Comparison of ENCODE assay signal across 8 mouse cellular contexts in the genomic region with DNA sequence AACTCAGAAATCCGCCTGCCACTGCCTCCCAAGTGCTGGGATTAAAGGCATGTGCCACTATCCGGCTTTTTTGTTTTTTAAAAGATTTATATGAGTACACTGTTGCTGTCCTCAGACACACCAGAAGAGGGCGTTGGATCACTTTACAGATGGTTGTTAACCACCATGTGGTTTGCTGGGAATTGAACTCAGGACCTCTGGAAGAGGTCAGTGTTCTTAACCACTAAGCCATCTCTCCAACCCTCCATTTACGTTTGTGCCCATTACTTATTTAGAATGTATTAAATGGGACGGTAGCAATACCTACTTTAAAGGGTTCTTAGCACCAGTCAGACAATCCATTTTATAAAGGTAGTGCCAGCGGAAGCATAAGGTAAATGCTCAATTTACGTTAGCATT. TPM values are rescaled to one million over a fixed set of nuclear protein-coding genes. Genes with fewer than 3 reads are reported as not detected.
DNase-seq lines count a peak whose midpoint lies in the region; ATAC-seq and TF ChIP-seq lines count a peak whose summit lies in the region.

No protein-coding gene starts in this region.

- H3K4me3 ChIP-seq in heart, embryonic 10.5 days: peak overlapping the region; percentile 73
- peak overlapping the region; percentile 98 for H3K4me3 ChIP-seq in C2C12 (ENCODE audit: insufficient read depth, poor library complexity, severe bottlenecking)
- peak overlapping the region; percentile 82 for H3K4me3 ChIP-seq in hindbrain, embryonic 16.5 days (ENCODE audit: low read length)
- peak overlapping the region; percentile 69 for H3K4me3 ChIP-seq in midbrain, embryonic 11.5 days (ENCODE audit: low read depth, low read length)

- H3ac ChIP-seq in C2C12 (ENCODE audit: control insufficient read depth, insufficient read length, low read depth): no peak overlapping the region

- no peak for DNase-seq in heart, embryonic 10.5 days (ENCODE audit: low spot score)
- DNase-seq in heart, postnatal 4 days: no peak
- DNase-seq in cerebellum, postnatal 14 days: peak; percentile 14 to 32
- peak; percentile 90 for DNase-seq in midbrain, embryonic 11.5 days (ENCODE audit: low spot score, missing footprints)
- DNase-seq in gastrocnemius, adult 18-20 months (ENCODE audit: low spot score): no peak
- DNase-seq in right cerebral cortex, adult 18-20 months: no peak

- peaks cover 37% of the 10 kb centered on the region for H3K79me3 ChIP-seq in C2C12 (ENCODE audit: low read depth)

- peak; percentile 1; the same call in 1 of the 2 replicates for ATAC-seq in hindbrain, embryonic 16.5 days
- no peak for ATAC-seq in midbrain, embryonic 11.5 days (ENCODE audit: low FRiP score)

- H3K27ac ChIP-seq in heart, embryonic 10.5 days: peak overlapping the region; percentile 83
- H3K27ac ChIP-seq in hindbrain, embryonic 16.5 days (ENCODE audit: low read depth, low read length): peak overlapping the region; percentile 82; the same call in 1 of the 2 replicates
- H3K27ac ChIP-seq in midbrain, embryonic 11.5 days (ENCODE audit: low read depth, low read length): no peak overlapping the region

- WGBS in heart, embryonic 10.5 days: 16% methylated on average over 7 of the region's 7 CpGs
- 22% methylated on average over 7 of the region's 7 CpGs for WGBS in hindbrain, embryonic 16.5 days
- 20% methylated on average over 7 of the region's 7 CpGs for WGBS in midbrain, embryonic 11.5 days

- TF ChIP-seq CTCF in C2C12 (IDR thresholded peaks at IDR 0.05; ENCODE audit: control insufficient read depth, insufficient read depth, insufficient read length): no peak

- H3K9me3 ChIP-seq in heart, embryonic 10.5 days: no peaks in the 10 kb centered on the region
- H3K9me3 ChIP-seq in hindbrain, embryonic 16.5 days (ENCODE audit: control insufficient read depth, low read length): no peaks in the 10 kb centered on the region
- no peaks in the 10 kb centered on the region for H3K9me3 ChIP-seq in midbrain, embryonic 11.5 days (ENCODE audit: control insufficient read depth, low read length)

- peak overlapping the region; percentile 73 for H3K4me2 ChIP-seq in hindbrain, embryonic 16.5 days (ENCODE audit: low read length)
- peak overlapping the region; percentile 59 for H3K4me2 ChIP-seq in midbrain, embryonic 11.5 days

- H3K36me3 ChIP-seq in heart, embryonic 10.5 days: peaks cover 18% of the 10 kb centered on the region
- H3K36me3 ChIP-seq in C2C12 (ENCODE audit: control insufficient read depth, insufficient read depth): peaks cover 19% of the 10 kb centered on the region
- H3K36me3 ChIP-seq in hindbrain, embryonic 16.5 days (ENCODE audit: control insufficient read depth, insufficient read depth, low read length): no peaks in the 10 kb centered on the region
- H3K36me3 ChIP-seq in midbrain, embryonic 11.5 days (ENCODE audit: control insufficient read depth, insufficient read depth, low read length): no peaks in the 10 kb centered on the region

- no peaks in the 10 kb centered on the region for H3K27me3 ChIP-seq in heart, embryonic 10.5 days (ENCODE audit: insufficient read depth, poor library complexity, severe bottlenecking)
- no peaks in the 10 kb centered on the region for H3K27me3 ChIP-seq in C2C12 (ENCODE audit: control insufficient read depth, insufficient read depth, insufficient read length)
- no peaks in the 10 kb centered on the region for H3K27me3 ChIP-seq in hindbrain, embryonic 16.5 days (replicated peaks; ENCODE audit: control insufficient read depth, insufficient read depth, low read length)
- H3K27me3 ChIP-seq in midbrain, embryonic 11.5 days (ENCODE audit: control insufficient read depth, insufficient read depth, low read length): no peaks in the 10 kb centered on the region

- no peaks in the 10 kb centered on the region for H3K4me1 ChIP-seq in heart, embryonic 10.5 days
- peaks cover 3% of the 10 kb centered on the region; the same call in 1 of the 2 replicates for H3K4me1 ChIP-seq in hindbrain, embryonic 16.5 days (ENCODE audit: control insufficient read depth, insufficient read depth, low read depth, low read length)
- no peaks in the 10 kb centered on the region; the same call in 1 of the 2 replicates for H3K4me1 ChIP-seq in midbrain, embryonic 11.5 days (ENCODE audit: control insufficient read depth, insufficient read depth, low read length)

- H3K9ac ChIP-seq in hindbrain, embryonic 16.5 days (ENCODE audit: low read depth, low read length): no peak overlapping the region; the same call in 1 of the 2 replicates
- H3K9ac ChIP-seq in midbrain, embryonic 11.5 days (ENCODE audit: low read length): no peak overlapping the region

- H3K79me2 ChIP-seq in C2C12 (ENCODE audit: control insufficient read depth, insufficient read depth): peaks cover 42% of the 10 kb centered on the region

TF ChIP-seq in C2C12, 6 proteins besides CTCF, POLR2A, EP300 and RAD21:
- TF ChIP-seq USF1 (IDR thresholded peaks at IDR 0.05; ENCODE audit: low read depth) (no peak), CEBPB (IDR thresholded peaks at IDR 0.05; ENCODE audit: low read depth) (no peak), MAX (IDR thresholded peaks at IDR 0.05) (no peak), FOSL1 (IDR thresholded peaks at IDR 0.05; ENCODE audit: insufficient read depth, low read length, poor library complexity, severe bottlenecking) (no peak), MYOD1 (IDR thresholded peaks at IDR 0.05; ENCODE audit: control insufficient read depth, insufficient read length, low read depth) (no peak), MYOG (IDR thresholded peaks at IDR 0.05; ENCODE audit: control insufficient read depth, extremely low read depth, insufficient read length) (no peak)

RNA-seq across cellular contexts. Expression of gene Kif20b, which starts 0.9 kb away (rescaled TPM):
- 46.0 and 69.5 TPM in 2 replicates for polyA plus RNA-seq in heart, embryonic 10.5 days (2016; fragmentation: Nextera tagmentation; extraction: Ambion mirVana)
- 10 to 100 TPM; 19.7 to 23.2 TPM for total RNA-seq in heart, postnatal 4 days (2021)
- polyA plus RNA-seq in C2C12 (2012; fragmentation: generic; extraction: Trizol): 7.6 TPM
- polyA plus RNA-seq in hindbrain, embryonic 16.5 days (2015; fragmentation: Nextera tagmentation; extraction: Ambion mirVana): 12.2 and 13.9 TPM in 2 replicates
- polyA plus RNA-seq in midbrain, embryonic 11.5 days (2014; fragmentation: Nextera tagmentation; extraction: Ambion mirVana): 66.6 and 67.6 TPM in 2 replicates
- under 1 TPM; 0.21 to 0.25 TPM for total RNA-seq in gastrocnemius, adult 18-20 months (2021)

RNA-seq across cellular contexts. Expression of gene Pank1, which starts 42.0 kb away (rescaled TPM):
- 7.7 and 8.8 TPM in 2 replicates for polyA plus RNA-seq in heart, embryonic 10.5 days (2016; fragmentation: Nextera tagmentation; extraction: Ambion mirVana)
- total RNA-seq in heart, postnatal 4 days (2021): 10 to 100 TPM; 27.3 to 29.0 TPM
- polyA plus RNA-seq in C2C12 (2012; fragmentation: generic; extraction: Trizol): 5.1 TPM
- 8.5 and 9.3 TPM in 2 replicates for polyA plus RNA-seq in hindbrain, embryonic 16.5 days (2015; fragmentation: Nextera tagmentation; extraction: Ambion mirVana)
- 10.4 and 10.5 TPM in 2 replicates for polyA plus RNA-seq in midbrain, embryonic 11.5 days (2014; fragmentation: Nextera tagmentation; extraction: Ambion mirVana)
- total RNA-seq in gastrocnemius, adult 18-20 months (2021): 10 to 100 TPM; 14.7 to 17.8 TPM

Comparison
In these comparisons a context has a peak if more than half of its experiments do, and no peak if none do; other contexts are left out.
1. DNase-seq: peak in cerebellum, postnatal 14 days (2 of 2) and midbrain, embryonic 11.5 days (single experiment); none in heart, embryonic 10.5 days (single experiment), heart, postnatal 4 days (single experiment), gastrocnemius, adult 18-20 months (single experiment) and right cerebral cortex, adult 18-20 months (single experiment).
2. Peak in every context shown above with its lines, with median percentiles within 50 percentile points of each other: H3K4me3 ChIP-seq.